Mouse (Mus musculus) stomach, postnatal 0 days (tissue): ENCODE data around the gene Tsen54. TPM values are rescaled to one million over a fixed set of nuclear protein-coding genes. Genes with fewer than 3 reads are reported as not detected.

Experiments used
- ATAC-seq: fragments of 200-750 bp; cut with Nextera tagmentation; 2 replicates; pipeline ENCODE4 v1.8.0; 2017; ENCODE audit not compliant: low FRiP score, low TSS enrichment
- DNase-seq: peaks from one replicate; pipeline ENCODE4 v3.0.0-alpha.2; 2016; ENCODE audit warnings: low spot score
- H3K27ac ChIP-seq: fragments of 300-500 bp; sonication (generic); replicated peaks from 2 replicates; pipeline ENCODE4 v1.5.1; 2014; ENCODE audit warnings: mild to moderate bottlenecking, control low read depth
- H3K27me3 ChIP-seq: fragments of 300-500 bp; sonication (generic); 2 replicates; pipeline ENCODE4 v1.6.1; 2014; ENCODE audit warnings: low read length; ENCODE audit not compliant: control insufficient read depth, insufficient read depth
- H3K36me3 ChIP-seq: fragments of 300-500 bp; sonication (generic); 2 replicates; pipeline ENCODE4 v1.6.1; 2014; ENCODE audit warnings: low read length, mixed read lengths; ENCODE audit not compliant: control insufficient read depth, insufficient read depth
- H3K4me1 ChIP-seq: fragments of 300-500 bp; sonication (generic); replicated peaks from 2 replicates; pipeline ENCODE4 v1.6.1; 2014; ENCODE audit warnings: antibody characterized with exemption; ENCODE audit not compliant: control insufficient read depth, insufficient read depth
- H3K4me2 ChIP-seq: fragments of 300-500 bp; sonication (generic); replicated peaks from 2 replicates; pipeline ENCODE4 v1.6.1; 2014; ENCODE audit warnings: low read depth, mild to moderate bottlenecking, control low read depth, moderate library complexity
- H3K4me3 ChIP-seq: fragments of 300-500 bp; sonication (generic); 2 replicates; pipeline ENCODE4 v1.5.1; 2014; ENCODE audit warnings: low read depth, low read length, control low read depth
- H3K9ac ChIP-seq: fragments of 300-500 bp; sonication (generic); 2 replicates; pipeline ENCODE4 v1.6.1; 2014; ENCODE audit warnings: mild to moderate bottlenecking, low read length, control low read depth, mixed read lengths
- H3K9me3 ChIP-seq: fragments of 300-500 bp; sonication (generic); 2 replicates; pipeline ENCODE4 v1.6.1; 2016; ENCODE audit warnings: low read length; ENCODE audit not compliant: control insufficient read depth
- CTCF ChIP-seq: IDR thresholded peaks from 2 replicates; pipeline ENCODE4 v1.5.1; 2016; ENCODE audit warnings: antibody characterized with exemption, low read depth, mild to moderate bottlenecking, moderate library complexity
- EP300 ChIP-seq: optimal IDR thresholded peaks from 2 replicates; pipeline ENCODE3; 2016; ENCODE audit warnings: antibody characterized with exemption
- WGBS: fragments of 180-500 bp; shearing (Covaris S2); extraction: QIAGEN DNeasy Blood & Tissue Kit; methylation state at CpG from one replicate; pipeline ENCODE4 v1.1.7; 2014; 5-methylcytosine and 5-hydroxymethylcytosine counted together
- polyA plus RNA-seq: library from polyadenylated mRNA; unstranded; fragments of >200 nt; fragmentation: Nextera tagmentation; extraction: Ambion mirVana; gene quantifications from 2 replicates; pipeline ENCODE4 v1.2.1, GENCODE M21; 2015

Tsen54 gene
- polyA plus RNA-seq, 1 experiment from 2014 or later = 18.8 TPM

DNA sequence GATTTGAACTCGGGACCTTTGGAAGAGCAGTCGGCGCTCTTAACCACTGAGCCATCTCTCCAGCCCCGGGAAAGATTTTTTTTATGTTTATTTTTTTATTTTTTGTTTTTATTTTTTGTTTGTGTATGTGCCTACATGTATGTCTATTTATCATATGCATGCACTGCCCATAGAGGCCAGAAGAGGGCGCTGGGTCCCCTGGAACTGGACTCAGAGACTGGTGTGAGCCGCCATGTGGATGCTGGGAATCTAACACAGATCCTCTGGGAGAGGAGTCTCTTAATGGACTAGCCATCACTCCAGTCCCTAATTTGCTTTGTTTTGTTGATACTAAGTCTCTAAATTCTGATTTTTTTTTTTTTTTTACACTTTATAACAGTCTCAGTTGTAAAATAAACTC lies 26.5 kb downstream of the Tsen54 start:
- H3K27ac ChIP-seq = no peak overlapping the region
- 90% methylated on average over 6 of the region's 6 CpGs for WGBS

DNA sequence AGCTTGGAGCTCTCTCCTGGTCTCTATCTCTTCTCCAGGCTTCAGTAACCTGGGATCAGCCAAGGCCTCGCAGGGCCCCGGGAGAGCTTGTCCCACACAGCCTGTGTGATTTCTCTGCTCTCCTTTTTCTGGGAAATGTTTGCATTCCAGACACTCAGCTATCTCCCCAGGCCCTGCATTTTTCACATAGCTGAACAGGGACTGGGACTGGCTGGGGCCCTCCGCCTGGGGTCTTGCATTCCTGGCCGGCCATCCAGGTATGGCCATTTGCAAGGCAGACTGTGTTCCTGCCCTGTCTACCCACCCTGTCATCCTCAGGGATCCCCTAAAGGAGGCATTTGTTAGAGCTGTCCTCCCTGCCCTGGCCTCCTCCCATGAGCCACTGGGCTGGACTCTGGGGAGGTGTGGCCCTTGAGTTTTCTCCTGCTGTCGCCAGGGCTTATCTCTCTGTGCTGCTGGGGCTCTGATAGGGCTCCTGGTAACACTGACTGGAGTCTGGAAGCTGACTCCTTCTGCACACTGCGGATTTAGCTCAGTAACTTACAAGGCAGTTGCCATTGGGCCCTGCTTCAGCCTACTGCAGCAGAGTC lies 27.5 kb downstream of the Tsen54 start:
- Histone ChIP-seq H3K27ac (peak overlapping the region; percentile 88), H3K36me3 (peaks cover 2% of the 10 kb centered on the region; the same call in 1 of the 2 replicates), H3K4me2 (no peak overlapping the region), H3K9ac (peak overlapping the region; percentile 8; the same call in 1 of the 2 replicates), H3K9me3 (no peaks in the 10 kb centered on the region), H3K4me1 (peaks cover 2% of the 10 kb centered on the region; the same call in 1 of the 2 replicates), H3K4me3 (no peak overlapping the region), H3K27me3 (no peaks in the 10 kb centered on the region)
- TF ChIP-seq EP300 = no peak
- TF ChIP-seq CTCF = no peak
- ATAC-seq (peak; percentile 60), DNase-seq (peak; percentile 86)
- WGBS = 18% methylated on average over 6 of the region's 6 CpGs

More for the DNA sequence above, 26.5 kb downstream of the Tsen54 start:
- no peak overlapping the region for H3K4me2 ChIP-seq
- TF ChIP-seq CTCF (peak; percentile 56), EP300 (no peak)
- no peak for DNase-seq
- no peak for ATAC-seq
- no peaks in the 10 kb centered on the region for H3K27me3 ChIP-seq
- H3K9ac ChIP-seq = no peak overlapping the region
- H3K4me1 ChIP-seq = peaks cover 2% of the 10 kb centered on the region; the same call in 1 of the 2 replicates
- H3K36me3 ChIP-seq = no peaks in the 10 kb centered on the region; the same call in 1 of the 2 replicates
- H3K4me3 ChIP-seq = no peak overlapping the region
- H3K9me3 ChIP-seq = no peaks in the 10 kb centered on the region

DNA sequence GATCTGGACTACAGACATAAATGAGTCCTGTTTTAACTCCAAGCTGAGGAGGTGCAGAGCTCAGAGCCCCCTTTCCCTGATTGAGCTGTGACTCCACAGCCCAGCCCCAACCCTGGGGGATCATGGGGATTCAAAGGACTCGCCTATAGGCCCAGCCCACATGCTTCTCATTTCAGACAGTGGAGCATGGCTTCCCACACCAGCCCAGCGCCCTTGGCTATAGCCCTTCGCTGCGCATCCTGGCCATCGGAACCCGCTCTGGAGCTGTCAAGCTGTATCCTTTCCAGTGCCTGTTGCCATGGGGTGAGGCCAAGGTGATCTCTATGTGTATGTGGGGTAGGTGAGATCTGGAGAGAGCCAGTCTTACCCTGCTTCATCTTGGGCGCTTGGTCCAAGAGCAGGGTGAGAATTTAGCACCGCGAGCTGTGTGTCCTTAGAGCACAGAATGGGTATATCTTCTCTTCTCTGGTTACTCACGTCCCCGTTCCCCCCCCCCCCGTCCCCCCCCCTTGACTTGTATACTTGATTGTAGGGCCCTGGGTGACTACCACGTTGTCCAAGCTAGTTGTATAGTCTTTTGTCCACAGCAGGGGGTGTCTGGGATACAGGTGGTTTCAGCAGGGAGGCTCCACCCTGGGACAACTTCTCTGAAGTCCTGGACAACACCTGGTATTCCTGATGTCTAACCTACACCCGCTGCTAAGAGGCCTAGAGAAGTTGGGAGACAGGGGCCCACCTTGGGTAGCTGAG lies 28.8 kb downstream of the Tsen54 start:
- H3K4me3 ChIP-seq = no peak overlapping the region
- H3K36me3 ChIP-seq = peaks cover 3% of the 10 kb centered on the region; the same call in 1 of the 2 replicates
- TF ChIP-seq CTCF (no peak), EP300 (no peak)
- H3K4me2 ChIP-seq = no peak overlapping the region
- 81% methylated on average over 11 of the region's 14 CpGs for WGBS
- no peaks in the 10 kb centered on the region for H3K27me3 ChIP-seq
- peak overlapping the region; percentile 88 for H3K27ac ChIP-seq
- no peaks in the 10 kb centered on the region for H3K9me3 ChIP-seq
- peaks cover 2% of the 10 kb centered on the region; the same call in 1 of the 2 replicates for H3K4me1 ChIP-seq
- H3K9ac ChIP-seq = peak overlapping the region; percentile 23; the same call in 1 of the 2 replicates
- ATAC-seq = no peak
- no peak for DNase-seq

DNA sequence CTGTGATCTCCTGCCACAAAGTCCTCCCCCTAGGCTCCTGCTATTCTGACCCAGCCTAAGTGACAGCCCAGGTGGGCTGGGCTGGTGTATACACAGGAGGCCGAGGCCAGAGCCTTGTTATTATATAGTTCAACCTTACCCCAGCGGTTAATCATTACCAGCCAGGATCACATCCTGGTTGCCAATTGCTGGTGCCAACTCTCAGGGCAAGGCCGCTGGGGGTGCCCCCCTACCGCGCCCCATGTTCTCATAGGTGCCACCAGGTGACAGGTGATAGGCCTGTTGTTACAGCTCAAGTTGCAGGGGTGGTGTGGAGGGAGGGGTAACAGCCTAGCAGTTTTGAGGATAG lies 29.3 kb downstream of the Tsen54 start:
- TF ChIP-seq EP300 = no peak
- TF ChIP-seq CTCF = no peak
- Histone ChIP-seq H3K27ac (peak overlapping the region; percentile 88), H3K9me3 (no peaks in the 10 kb centered on the region), H3K9ac (no peak overlapping the region), H3K4me3 (no peak overlapping the region), H3K4me1 (peaks cover 2% of the 10 kb centered on the region; the same call in 1 of the 2 replicates), H3K27me3 (no peaks in the 10 kb centered on the region), H3K4me2 (no peak overlapping the region), H3K36me3 (peaks cover 3% of the 10 kb centered on the region; the same call in 1 of the 2 replicates)
- DNase-seq (peak; percentile 91), ATAC-seq (peak; percentile 86)
- WGBS = 57% methylated on average over 5 of the region's 5 CpGs

DNA sequence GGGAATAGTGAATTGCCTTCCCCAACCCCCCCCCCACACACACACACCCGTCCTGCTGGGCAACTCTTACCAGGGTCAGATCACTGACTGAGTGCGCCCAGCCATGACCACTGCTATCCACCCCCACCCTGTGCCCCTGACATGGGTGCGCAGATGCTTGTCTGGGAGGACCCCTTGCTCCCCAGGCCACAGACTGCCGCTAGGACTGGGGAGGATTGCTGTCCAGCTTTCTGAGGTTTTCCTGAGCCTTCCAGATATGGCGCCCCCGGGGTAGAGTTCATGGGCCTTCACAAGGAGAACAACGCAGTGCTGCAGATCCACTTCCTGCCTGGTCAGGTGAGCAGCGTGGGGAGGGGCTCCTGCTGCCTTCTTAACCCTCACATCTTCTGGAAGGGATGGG lies 29.7 kb downstream of the Tsen54 start:
- WGBS = 64% methylated on average over 8 of the region's 8 CpGs
- no peak for TF ChIP-seq CTCF
- TF ChIP-seq EP300 = no peak
- Histone ChIP-seq H3K9me3 (no peaks in the 10 kb centered on the region), H3K4me2 (no peak overlapping the region), H3K27ac (peak overlapping the region; percentile 86), H3K27me3 (no peaks in the 10 kb centered on the region), H3K9ac (no peak overlapping the region), H3K4me1 (peaks cover 2% of the 10 kb centered on the region; the same call in 1 of the 2 replicates), H3K36me3 (peaks cover 3% of the 10 kb centered on the region; the same call in 1 of the 2 replicates), H3K4me3 (no peak overlapping the region)
- peak; percentile 1; the same call in 1 of the 2 replicates for ATAC-seq
- DNase-seq = peak; percentile 55

DNA sequence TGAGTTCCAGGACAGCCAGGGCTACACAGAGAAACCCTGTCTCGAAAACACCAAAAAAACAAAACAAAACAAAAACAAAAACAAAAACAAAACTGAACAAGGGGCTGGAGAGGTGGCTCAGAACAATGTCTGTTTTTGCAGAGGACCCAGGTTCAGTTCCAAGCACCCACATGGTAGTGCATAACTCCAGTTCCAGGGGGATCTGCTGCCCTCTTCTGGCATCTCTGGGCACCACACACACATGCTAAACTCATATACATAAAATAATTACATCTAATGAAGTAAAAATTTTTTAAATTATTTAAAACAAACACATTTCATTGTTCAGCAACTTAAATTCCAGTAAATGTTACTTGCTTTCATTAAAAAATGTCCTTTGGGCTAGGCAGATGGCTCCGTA lies 31.3 kb downstream of the Tsen54 start:
- H3K27me3 ChIP-seq = no peaks in the 10 kb centered on the region
- H3K4me1 ChIP-seq = peaks cover 2% of the 10 kb centered on the region; the same call in 1 of the 2 replicates
- no peaks in the 10 kb centered on the region for H3K9me3 ChIP-seq
- no peak for ATAC-seq
- no peak overlapping the region for H3K9ac ChIP-seq
- H3K4me3 ChIP-seq = no peak overlapping the region
- peaks cover 12% of the 10 kb centered on the region for H3K36me3 ChIP-seq
- no peak overlapping the region for H3K4me2 ChIP-seq
- TF ChIP-seq CTCF = peak; percentile 44
- no peak for TF ChIP-seq EP300
- DNase-seq = no peak
- H3K27ac ChIP-seq = no peak overlapping the region
- 98% methylated on average over 2 of the region's 2 CpGs for WGBS
